Mouse (Mus musculus): ENCODE measurements at regions not wholly inside any gene's neighbourhood (a gene's known extent, or its start where the extent isn't known, plus 50 kb on each side); places are given as distances from the start of the nearest gene placed in this dataset.
A peak's percentile ranks its signal among the peaks of the same experiment; 100 is the strongest.

- DNase-seq (ENCODE audit: low read depth): no peak
Observed at GRCm38 (mm10) chr2:108231054-108231453, 940.6 kb downstream of the Kcna4 start.

GRCm38 (mm10) chr2:108231924-108232323 is 941.5 kb downstream of the Kcna4 start:
- DNase-seq (ENCODE audit: low read depth): no peak

GRCm38 (mm10) chr2:108236286-108236988 is 946.0 kb downstream of the Kcna4 start:
- peak; percentile 72 for DNase-seq (ENCODE audit: low read depth)

All from NIH3T3 (cell line).